Mouse (Mus musculus) testis, postnatal 10 days (tissue): Measurements from ENCODE around the gene Baz1b.

Experiments
- DNase-seq: peaks from one replicate; pipeline ENCODE4 v3.0.0; 2021; ENCODE audit warnings: low spot score

The Baz1b gene

DNA sequence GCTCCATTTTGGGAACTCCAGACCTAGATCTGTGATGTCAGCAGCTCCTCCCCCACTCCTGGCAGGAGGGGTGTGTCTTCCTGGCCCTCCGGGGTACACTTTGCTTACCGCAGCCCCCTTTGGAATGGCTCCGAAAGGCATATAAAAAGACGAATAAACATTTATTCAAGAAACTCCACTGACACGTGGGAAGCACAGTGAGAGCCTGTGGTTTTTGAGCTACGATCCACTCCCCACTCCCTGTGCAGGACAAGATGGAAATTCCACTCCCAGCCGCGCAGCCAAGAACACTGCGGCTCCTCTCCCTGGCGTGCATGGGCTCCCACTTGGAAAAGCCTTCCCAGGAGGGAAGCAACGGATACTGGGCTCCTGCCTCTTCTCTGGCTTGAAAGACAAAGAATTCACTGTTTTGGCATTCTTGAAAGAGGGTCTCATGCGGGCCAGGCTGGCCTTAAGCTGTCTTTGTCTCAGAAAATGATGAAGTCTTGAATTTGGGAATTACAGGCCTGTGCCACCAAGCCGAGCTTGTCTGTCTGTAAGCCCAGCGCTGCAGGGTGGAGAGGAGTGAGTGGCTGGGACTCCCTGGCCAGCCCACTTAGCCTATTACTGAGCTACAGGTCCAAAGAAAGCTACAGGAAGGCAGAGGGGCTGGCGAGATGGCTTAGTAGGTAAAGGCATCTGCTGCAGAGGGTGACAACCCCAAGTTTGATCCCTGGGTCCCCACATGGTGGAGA lies 87.8 kb downstream of the Baz1b start:
- DNase-seq, result no peak

DNA sequence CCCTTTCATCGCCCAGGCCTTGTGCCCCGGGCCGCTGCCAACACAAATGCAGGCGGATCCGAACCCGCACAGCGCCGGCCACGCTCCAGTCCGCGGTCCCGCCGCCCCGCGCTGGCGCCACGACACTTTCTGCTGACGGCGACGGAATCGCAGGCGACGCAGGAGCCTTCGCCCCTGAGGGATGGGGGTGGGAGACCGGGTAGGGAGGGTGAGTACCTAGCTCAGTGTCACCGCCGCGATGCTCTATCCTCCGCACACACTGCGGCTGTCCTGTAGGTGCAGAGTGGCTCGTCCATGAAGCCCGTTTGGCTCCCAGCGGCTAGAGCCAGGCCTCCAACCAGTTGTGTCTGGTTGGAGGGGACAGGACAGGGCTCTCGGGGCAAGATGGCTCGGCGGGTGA lies 89.5 kb downstream of the Baz1b start:
- no peak for DNase-seq

DNA sequence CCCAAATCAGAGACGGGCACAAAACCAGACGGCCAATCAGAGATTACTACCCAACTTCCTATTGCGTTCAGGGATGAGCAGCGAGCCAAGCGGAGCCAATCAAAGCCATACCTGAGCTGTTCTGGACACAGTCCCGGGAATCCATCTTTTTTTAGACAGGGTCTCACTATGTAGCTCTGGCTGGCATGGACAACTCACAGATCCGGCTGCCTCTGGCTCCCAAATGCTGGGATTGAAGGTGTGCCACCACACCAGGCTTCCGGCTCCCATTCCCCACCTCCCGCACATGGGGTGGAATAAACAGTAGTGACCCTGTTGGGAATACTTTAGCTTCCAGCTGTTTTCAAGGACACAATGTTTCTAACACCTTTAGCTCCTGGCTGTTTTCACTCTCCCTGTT lies 93.2 kb downstream of the Baz1b start:
- DNase-seq, result peak; percentile 43

DNA sequence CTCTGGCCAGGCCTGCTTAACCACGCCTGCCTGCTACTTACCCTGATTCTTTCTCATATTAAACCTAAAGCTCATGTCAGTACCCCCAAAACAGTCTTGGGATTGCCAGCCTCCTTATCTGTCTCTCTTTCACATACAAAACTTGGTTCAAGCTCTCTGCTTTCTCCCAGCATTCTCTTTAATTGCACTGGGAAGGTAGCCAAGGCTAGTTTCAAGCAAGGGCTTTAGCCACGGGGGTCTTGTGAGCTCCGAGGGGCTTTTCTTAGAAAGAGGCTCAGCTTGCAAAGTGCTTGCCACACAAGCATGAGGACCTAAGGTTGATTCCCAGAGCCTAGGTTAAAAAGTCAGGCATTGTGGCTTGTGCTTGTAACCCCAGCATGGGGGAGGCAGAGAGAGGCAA lies 98.1 kb downstream of the Baz1b start:
- DNase-seq, result no peak

DNA sequence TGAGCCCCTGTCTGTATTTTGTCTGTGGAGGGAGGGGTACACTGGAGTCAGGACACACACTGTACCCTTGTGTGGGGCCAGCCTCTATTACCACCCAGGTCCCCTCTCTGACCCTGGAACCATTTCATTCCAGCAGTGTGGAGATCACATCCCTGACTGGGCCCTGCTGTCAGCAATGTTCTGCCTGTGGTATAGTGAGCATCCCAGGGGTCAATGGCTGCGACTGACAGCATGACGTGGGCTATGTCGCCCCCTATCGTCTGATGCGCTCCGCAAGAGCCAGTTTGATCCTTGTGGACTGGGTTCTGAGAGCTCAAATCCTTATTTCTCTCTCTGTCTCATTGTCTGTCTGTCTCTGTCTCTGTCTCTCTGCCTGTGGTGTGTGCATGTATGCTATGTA lies 99.1 kb downstream of the Baz1b start:
- peak; percentile 91 for DNase-seq

DNA sequence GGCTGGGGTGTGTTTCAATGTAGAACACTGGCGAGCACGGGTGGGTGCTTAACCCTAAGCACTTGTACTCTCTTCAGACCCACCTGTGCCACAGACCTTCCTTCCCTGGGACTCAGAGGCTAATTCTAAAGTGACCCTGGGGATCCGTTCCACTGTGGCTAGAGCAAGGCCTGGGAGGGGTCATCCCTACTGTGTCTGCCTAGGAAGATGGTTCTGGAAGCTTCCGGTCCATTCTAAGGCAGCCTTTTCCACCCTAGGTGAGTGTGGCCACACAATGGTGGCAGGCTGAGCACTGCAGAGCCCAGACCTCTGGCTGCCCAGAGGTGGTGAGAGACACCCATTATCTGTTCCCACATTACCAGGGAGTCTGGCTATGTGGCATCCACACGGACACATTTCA lies 99.9 kb downstream of the Baz1b start:
- peak; percentile 32 for DNase-seq

DNA sequence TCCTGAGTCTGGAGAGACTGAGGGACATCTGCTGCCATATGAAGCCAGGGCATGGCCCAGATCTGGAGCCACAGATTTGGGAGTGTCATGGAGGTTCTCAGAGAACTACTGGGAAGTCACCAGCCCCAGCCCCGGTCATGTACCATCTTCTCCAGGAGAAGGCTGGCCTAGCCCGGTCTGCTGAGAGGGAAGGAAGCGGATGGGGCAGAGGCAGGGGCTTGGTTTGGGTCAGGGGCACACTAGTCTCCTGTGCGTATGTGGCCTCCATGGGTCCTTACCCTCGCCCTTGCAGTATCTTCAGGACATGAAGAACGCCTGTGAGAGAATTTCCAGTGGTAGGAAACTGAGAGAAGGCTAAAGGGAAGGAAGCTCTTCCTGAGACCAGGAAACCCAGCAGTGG lies 103.6 kb downstream of the Baz1b start:
- no peak for DNase-seq

DNA sequence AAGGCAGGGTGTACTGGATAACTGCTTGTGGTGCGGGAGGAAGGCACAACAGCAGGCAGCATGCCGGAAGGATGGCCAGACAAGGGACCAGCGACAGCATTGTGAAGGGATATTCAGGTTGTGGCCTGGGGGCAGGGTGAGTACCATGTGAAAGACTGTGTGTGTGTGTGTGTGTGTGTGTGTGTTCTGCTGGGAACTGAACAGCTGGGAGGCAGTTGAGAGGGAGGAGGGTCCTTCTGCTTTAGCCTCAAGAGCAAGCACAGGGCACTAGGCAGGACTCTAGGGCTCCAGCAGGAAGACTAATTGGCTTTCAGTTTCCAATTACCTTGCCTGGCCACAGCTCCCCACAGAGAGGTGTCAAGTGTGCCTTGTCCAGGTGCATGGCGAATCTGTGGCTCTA lies 104.1 kb downstream of the Baz1b start:
- peak; percentile 37 for DNase-seq

DNA sequence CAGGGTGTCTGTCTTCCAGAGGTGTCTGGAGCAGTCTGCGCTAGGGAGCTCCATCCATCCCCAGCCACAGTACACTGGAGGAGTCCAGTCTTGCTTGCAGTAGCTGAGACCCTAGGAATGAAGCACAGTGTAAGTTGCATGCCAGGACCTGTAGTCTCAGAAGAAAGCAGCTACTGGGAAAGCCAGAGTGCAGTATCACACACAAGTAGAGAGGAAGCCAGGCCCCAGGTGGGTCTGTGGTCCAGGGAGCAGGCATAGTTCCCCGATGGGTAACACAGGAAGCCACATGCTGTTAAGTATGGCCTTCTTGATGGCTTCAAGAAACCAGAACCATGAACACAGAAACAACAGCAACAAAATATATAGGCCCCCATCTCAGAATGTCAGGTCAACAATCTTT lies 104.9 kb downstream of the Baz1b start:
- DNase-seq, result peak; percentile 35
